Mouse (Mus musculus) intestine, postnatal 0 days (tissue): ENCODE data around the gene Nol12. TPM values are rescaled to one million over a fixed set of nuclear protein-coding genes. Genes with fewer than 3 reads are reported as not detected.
A peak's percentile ranks its signal among the peaks of the same experiment; 100 is the strongest.

ENCODE experiments used
- ATAC-seq: fragments of 200-750 bp; cut with Nextera tagmentation; 2 replicates; pipeline ENCODE4 v1.8.0; 2017; ENCODE audit warnings: mild to moderate bottlenecking, moderate TSS enrichment, moderate library complexity
- H3K27ac ChIP-seq: fragments of 300-500 bp; sonication (generic); 2 replicates; pipeline ENCODE4 v1.5.1; 2014; ENCODE audit warnings: mild to moderate bottlenecking, low read depth, low read length, moderate library complexity
- H3K27me3 ChIP-seq: fragments of 300-500 bp; sonication (generic); replicated peaks from 2 replicates; pipeline ENCODE4 v1.6.1; 2014; ENCODE audit warnings: low read length, mixed read lengths; ENCODE audit not compliant: control insufficient read depth, insufficient read depth
- H3K36me3 ChIP-seq: fragments of 300-500 bp; sonication (generic); 2 replicates; pipeline ENCODE4 v1.6.1; 2014; ENCODE audit warnings: mild to moderate bottlenecking, moderate library complexity; ENCODE audit not compliant: control insufficient read depth, insufficient read depth
- H3K4me1 ChIP-seq: fragments of 300-500 bp; sonication (generic); replicated peaks from 2 replicates; pipeline ENCODE4 v1.6.1; 2014; ENCODE audit warnings: antibody characterized with exemption, low read length, mixed read lengths; ENCODE audit not compliant: control insufficient read depth, insufficient read depth
- H3K4me2 ChIP-seq: fragments of 300-500 bp; sonication (generic); replicated peaks from 2 replicates; pipeline ENCODE4 v1.6.1; 2014; ENCODE audit warnings: low read depth, mild to moderate bottlenecking, moderate library complexity
- H3K4me3 ChIP-seq: fragments of 300-500 bp; sonication (generic); 2 replicates; pipeline ENCODE4 v1.5.1; 2014; ENCODE audit warnings: low read depth, low read length
- H3K9ac ChIP-seq: fragments of 300-500 bp; sonication (generic); 2 replicates; pipeline ENCODE4 v1.6.1; 2014; ENCODE audit warnings: mild to moderate bottlenecking, low read depth, low read length
- H3K9me3 ChIP-seq: fragments of 300-500 bp; sonication (generic); 2 replicates; pipeline ENCODE4 v1.6.1; 2016; ENCODE audit warnings: mixed run types; ENCODE audit not compliant: control insufficient read depth
- CTCF ChIP-seq: sonication (generic); IDR thresholded peaks from 2 replicates; pipeline ENCODE4 v1.5.1; 2016; ENCODE audit warnings: low read depth, mild to moderate bottlenecking, control low read depth, antibody characterized with exemption, moderate library complexity
- WGBS: fragments of 180-500 bp; shearing (Covaris S2); extraction: QIAGEN DNeasy Blood & Tissue Kit; methylation state at CpG from one replicate; pipeline ENCODE4 v1.1.7; 2014; 5-methylcytosine and 5-hydroxymethylcytosine counted together
- microRNA-seq: library from miRNA; unstranded; fragments of <30 nt; microRNA quantifications from one replicate; pipeline ENCODE4, GENCODE M21; 2016
- polyA plus RNA-seq: library from polyadenylated mRNA; unstranded; fragments of >200 nt; fragmentation: Nextera tagmentation; extraction: Ambion mirVana; gene quantifications from 2 replicates; pipeline ENCODE4 v1.2.1, GENCODE M21; 2015

Gene Nol12
- polyA plus RNA-seq, 1 experiment from 2014 or later: 24.8 TPM

GRCm38 (mm10) chr15:78990093-78990463 is 55.3 kb downstream of the Nol12 start:
- no peak overlapping the region for H3K4me3 ChIP-seq
- H3K9me3 ChIP-seq: no peaks in the 10 kb centered on the region
- no peak overlapping the region for H3K9ac ChIP-seq
- no peak overlapping the region for H3K27ac ChIP-seq
- ATAC-seq: no peak
- H3K4me1 ChIP-seq: no peaks in the 10 kb centered on the region
- TF ChIP-seq CTCF: no peak
- peaks cover 75% of the 10 kb centered on the region for H3K36me3 ChIP-seq
- 93% methylated on average over 9 of the region's 9 CpGs for whole genome bisulfite sequencing
- H3K27me3 ChIP-seq: no peaks in the 10 kb centered on the region
- no peak overlapping the region for H3K4me2 ChIP-seq

GRCm38 (mm10) chr15:78990970-78991525 is 56.3 kb downstream of the Nol12 start:
- TF ChIP-seq CTCF: no peak
- no peak overlapping the region for H3K4me2 ChIP-seq
- ATAC-seq: no peak
- H3K9ac ChIP-seq: no peak overlapping the region
- no peaks in the 10 kb centered on the region for H3K9me3 ChIP-seq
- 93% methylated on average over 25 of the region's 25 CpGs for WGBS
- no peak overlapping the region for H3K27ac ChIP-seq
- H3K36me3 ChIP-seq: peaks cover 84% of the 10 kb centered on the region
- no peaks in the 10 kb centered on the region for H3K27me3 ChIP-seq
- H3K4me3 ChIP-seq: no peak overlapping the region
- no peaks in the 10 kb centered on the region for H3K4me1 ChIP-seq

- Histone ChIP-seq H3K4me2 (no peak overlapping the region), H3K4me3 (no peak overlapping the region), H3K27ac (no peak overlapping the region), H3K36me3 (peaks cover 80% of the 10 kb centered on the region), H3K27me3 (no peaks in the 10 kb centered on the region), H3K9me3 (no peaks in the 10 kb centered on the region), H3K4me1 (no peaks in the 10 kb centered on the region), H3K9ac (no peak overlapping the region)
- ATAC-seq: no peak
- 94% methylated on average over 7 of the region's 7 CpGs for WGBS
- TF ChIP-seq CTCF: peak; percentile 54
Observed at GRCm38 (mm10) chr15:78992235-78992634, 57.5 kb downstream of the Nol12 start.

GRCm38 (mm10) chr15:78992925-78993324 is 58.2 kb downstream of the Nol12 start:
- Histone ChIP-seq H3K27me3 (no peaks in the 10 kb centered on the region), H3K9ac (no peak overlapping the region), H3K27ac (no peak overlapping the region), H3K4me3 (no peak overlapping the region), H3K9me3 (no peaks in the 10 kb centered on the region), H3K36me3 (peaks cover 75% of the 10 kb centered on the region), H3K4me2 (no peak overlapping the region), H3K4me1 (no peaks in the 10 kb centered on the region)
- ATAC-seq: no peak
- no peak for TF ChIP-seq CTCF
- WGBS: 96% methylated on average over 24 of the region's 24 CpGs

Small RNAs within 50 kb of the gene (microRNA-seq; reads per million reads assigned to microRNA genes)
- gene Mir6955: not detected

Other genes with a start within 250 kb of the Nol12 start
- 0.10 and 0.17 TPM in 2 replicates for gene Elfn2, start 216.2 kb upstream of the Nol12 start, polyA plus RNA-seq
- gene Mfng, start 161.5 kb upstream of the Nol12 start, polyA plus RNA-seq: 7.2 and 7.6 TPM in 2 replicates
- gene Card10, start 131.9 kb upstream of the Nol12 start, polyA plus RNA-seq: 3.2 and 3.9 TPM in 2 replicates
- 16.8 and 17.0 TPM in 2 replicates for gene Cdc42ep1, start 92.3 kb upstream of the Nol12 start, polyA plus RNA-seq
- 787 and 833 TPM in 2 replicates for gene Lgals2, start 79.4 kb upstream of the Nol12 start, polyA plus RNA-seq
- 40.1 TPM in 2 replicates for gene Gga1, start 57.7 kb upstream of the Nol12 start, polyA plus RNA-seq
- gene Gm49510, start 35.3 kb upstream of the Nol12 start, polyA plus RNA-seq: 0.21 TPM in 1 of 2 replicates, not detected in the other
- 7.2 and 7.6 TPM in 2 replicates for gene Sh3bp1, start 35.2 kb upstream of the Nol12 start, polyA plus RNA-seq
- 3.3 and 4.2 TPM in 2 replicates for gene Pdxp, start 21.0 kb upstream of the Nol12 start, polyA plus RNA-seq
- gene Lgals1, start 8.2 kb upstream of the Nol12 start, polyA plus RNA-seq: 725 and 759 TPM in 2 replicates
- 35.2 and 39.4 TPM in 2 replicates for gene Triobp, start 12.8 kb downstream of the Nol12 start, polyA plus RNA-seq
- gene H1f0, start 93.5 kb downstream of the Nol12 start, polyA plus RNA-seq: 298 and 319 TPM in 2 replicates
- gene Galr3, start 107.0 kb downstream of the Nol12 start, polyA plus RNA-seq: 2.2 and 2.6 TPM in 2 replicates
- 44.1 and 48.8 TPM in 2 replicates for gene Ankrd54, start 128.0 kb downstream of the Nol12 start, polyA plus RNA-seq
- gene Eif3l, start 140.2 kb downstream of the Nol12 start, polyA plus RNA-seq: 97.0 and 100 TPM in 2 replicates
- 3.7 and 5.0 TPM in 2 replicates for gene Micall1, start 174.0 kb downstream of the Nol12 start, polyA plus RNA-seq
- gene Polr2f, start 206.1 kb downstream of the Nol12 start, polyA plus RNA-seq: 256 and 266 TPM in 2 replicates
- 4.2 and 5.2 TPM in 2 replicates for gene 1700088E04Rik, start 206.3 kb downstream of the Nol12 start, polyA plus RNA-seq
- gene Sox10, start 230.3 kb downstream of the Nol12 start, polyA plus RNA-seq: 2.8 and 3.5 TPM in 2 replicates